Mouse (Mus musculus) hindbrain, embryonic 16.5 days (tissue): ENCODE data around the gene Thegl. TPM values are rescaled to one million over a fixed set of nuclear protein-coding genes. Genes with fewer than 3 reads are reported as not detected.
"Not testable (repeated sequence)": the region's sequence is repeated elsewhere in the genome, so short reads cannot be mapped to it uniquely, and the experiment has no call there.

Experiments
- ATAC-seq: fragments of 200-750 bp; cut with Nextera tagmentation; 2 replicates; pipeline ENCODE4 v1.8.0; 2017; ENCODE audit warnings: moderate TSS enrichment, moderate library complexity
- H3K27ac ChIP-seq: fragments of 300-500 bp; sonication (generic); 2 replicates; pipeline ENCODE4 v1.5.1; 2014; ENCODE audit warnings: low read depth, mild to moderate bottlenecking, control low read depth, low read length, moderate library complexity
- H3K27me3 ChIP-seq: fragments of 300-500 bp; sonication (generic); replicated peaks from 2 replicates; pipeline ENCODE4 v1.6.1; 2014; ENCODE audit warnings: low read length; ENCODE audit not compliant: control insufficient read depth, insufficient read depth
- H3K36me3 ChIP-seq: fragments of 300-500 bp; sonication (generic); 2 replicates; pipeline ENCODE4 v1.6.1; 2014; ENCODE audit warnings: mild to moderate bottlenecking, low read length, moderate library complexity, mixed read lengths; ENCODE audit not compliant: control insufficient read depth, insufficient read depth
- H3K4me1 ChIP-seq: fragments of 300-500 bp; sonication (generic); 2 replicates; pipeline ENCODE4 v1.6.1; 2014; ENCODE audit warnings: low read depth, low read length; ENCODE audit not compliant: control insufficient read depth, insufficient read depth
- H3K4me2 ChIP-seq: fragments of 300-500 bp; sonication (generic); 2 replicates; pipeline ENCODE4 v1.6.1; 2014; ENCODE audit warnings: mild to moderate bottlenecking, low read length, control low read depth, moderate library complexity
- H3K4me3 ChIP-seq: fragments of 300-500 bp; sonication (generic); 2 replicates; pipeline ENCODE4 v1.5.1; 2014; ENCODE audit warnings: mild to moderate bottlenecking, low read length, control low read depth, moderate library complexity
- H3K9ac ChIP-seq: fragments of 300-500 bp; sonication (generic); 2 replicates; pipeline ENCODE4 v1.6.1; 2014; ENCODE audit warnings: low read depth, mild to moderate bottlenecking, control low read depth, low read length, moderate library complexity
- H3K9me3 ChIP-seq: fragments of 300-500 bp; sonication (generic); 2 replicates; pipeline ENCODE4 v1.6.1; 2014; ENCODE audit warnings: mild to moderate bottlenecking, low read length, moderate library complexity; ENCODE audit not compliant: control insufficient read depth
- WGBS: fragments of 180-500 bp; shearing (Covaris S2); extraction: QIAGEN DNeasy Blood & Tissue Kit; methylation state at CpG from one replicate; pipeline ENCODE4 v1.1.7; 2014; 5-methylcytosine and 5-hydroxymethylcytosine counted together
- polyA plus RNA-seq: library from polyadenylated mRNA; unstranded; fragments of >200 nt; fragmentation: Nextera tagmentation; extraction: Ambion mirVana; gene quantifications from 2 replicates; pipeline ENCODE4 v1.2.1, GENCODE M21; 2015

Gene Thegl
- polyA plus RNA-seq, 1 experiment from 2014 or later, result 0.73 TPM

DNA sequence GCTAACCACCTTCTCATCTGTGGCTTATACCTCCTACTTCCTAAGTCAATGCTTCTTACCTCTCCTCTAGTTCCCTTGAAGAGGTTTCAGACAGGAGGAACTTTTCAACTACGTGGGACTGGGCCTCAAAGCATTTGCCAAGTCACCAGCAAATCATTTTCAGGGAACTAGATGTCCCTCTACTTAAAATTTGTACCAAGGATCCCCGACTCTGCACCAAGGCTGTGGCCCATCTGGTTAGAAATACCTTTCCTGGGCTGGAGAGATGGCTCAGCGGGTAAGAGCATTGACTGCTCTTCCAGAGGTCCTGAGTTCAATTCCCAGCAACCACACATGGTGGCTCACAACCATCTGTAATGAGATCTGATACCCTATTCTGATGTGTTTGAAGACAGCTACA lies 80.4 kb downstream of the Thegl start:
- not testable (repeated sequence) for H3K36me3 ChIP-seq, H3K27ac ChIP-seq, H3K9ac ChIP-seq, H3K4me2 ChIP-seq, H3K9me3 ChIP-seq, H3K27me3 ChIP-seq, H3K4me1 ChIP-seq, ATAC-seq, H3K4me3 ChIP-seq
- 94% methylated on average over 3 of the region's 3 CpGs for WGBS

DNA sequence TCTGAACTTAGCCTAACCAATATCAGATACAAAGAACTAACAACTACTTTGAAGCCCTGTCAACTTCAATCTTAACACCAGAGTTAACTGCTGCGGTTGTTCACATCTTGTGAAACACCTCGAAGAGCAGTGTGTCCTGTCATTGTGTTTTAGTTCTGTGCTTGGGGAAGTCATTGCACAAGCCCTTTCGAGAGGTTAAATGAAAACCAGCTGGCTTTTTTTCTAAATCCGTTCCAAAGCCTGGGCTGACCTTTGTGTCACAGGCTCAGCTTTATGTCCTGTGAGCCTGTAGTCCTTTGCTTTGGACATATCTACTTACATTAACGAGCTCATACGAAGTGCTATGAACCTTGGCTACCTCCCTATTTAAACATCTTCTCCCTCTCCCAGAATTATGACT lies 81.9 kb downstream of the Thegl start:
- Histone ChIP-seq H3K9ac (no peak overlapping the region), H3K27me3 (peaks cover 6% of the 10 kb centered on the region; the same call in 1 of the 2 replicates), H3K4me2 (no peak overlapping the region), H3K9me3 (no peaks in the 10 kb centered on the region), H3K4me1 (peaks cover 7% of the 10 kb centered on the region), H3K4me3 (no peak overlapping the region), H3K27ac (no peak overlapping the region), H3K36me3 (no peaks in the 10 kb centered on the region)
- no peak for ATAC-seq
- 61% methylated on average over 6 of the region's 6 CpGs for WGBS

DNA sequence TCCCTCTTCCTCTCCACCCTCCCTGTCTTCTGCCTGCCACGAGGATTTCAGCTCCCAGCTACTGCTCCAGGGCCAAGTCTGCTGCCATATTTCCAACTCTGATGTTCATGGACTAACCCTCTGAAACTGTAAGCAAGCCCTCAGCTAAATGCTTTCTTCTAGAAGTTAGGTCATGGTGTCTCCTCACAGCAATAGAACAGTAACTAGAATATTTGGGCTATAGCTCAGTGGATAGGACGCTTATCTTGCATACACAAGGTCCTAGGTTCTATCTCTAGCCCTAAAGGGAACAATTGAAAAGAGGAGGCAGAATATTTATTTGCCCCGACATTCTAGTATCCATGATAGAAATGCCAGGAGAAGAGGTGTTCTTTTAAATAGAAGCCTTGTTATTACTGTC lies 83.1 kb downstream of the Thegl start:
- peaks cover 7% of the 10 kb centered on the region for H3K4me1 ChIP-seq
- 75% methylated on average over 3 of the region's 3 CpGs for WGBS
- no peak overlapping the region for H3K4me3 ChIP-seq
- H3K36me3 ChIP-seq, result no peaks in the 10 kb centered on the region
- 0 out of 2 replicates have a peak, but pooled peaks cover 2% of the 10 kb centered on the region for H3K27me3 ChIP-seq
- H3K9ac ChIP-seq, result no peak overlapping the region
- H3K27ac ChIP-seq, result no peak overlapping the region
- no peak overlapping the region for H3K4me2 ChIP-seq
- no peaks in the 10 kb centered on the region for H3K9me3 ChIP-seq
- no peak for ATAC-seq

DNA sequence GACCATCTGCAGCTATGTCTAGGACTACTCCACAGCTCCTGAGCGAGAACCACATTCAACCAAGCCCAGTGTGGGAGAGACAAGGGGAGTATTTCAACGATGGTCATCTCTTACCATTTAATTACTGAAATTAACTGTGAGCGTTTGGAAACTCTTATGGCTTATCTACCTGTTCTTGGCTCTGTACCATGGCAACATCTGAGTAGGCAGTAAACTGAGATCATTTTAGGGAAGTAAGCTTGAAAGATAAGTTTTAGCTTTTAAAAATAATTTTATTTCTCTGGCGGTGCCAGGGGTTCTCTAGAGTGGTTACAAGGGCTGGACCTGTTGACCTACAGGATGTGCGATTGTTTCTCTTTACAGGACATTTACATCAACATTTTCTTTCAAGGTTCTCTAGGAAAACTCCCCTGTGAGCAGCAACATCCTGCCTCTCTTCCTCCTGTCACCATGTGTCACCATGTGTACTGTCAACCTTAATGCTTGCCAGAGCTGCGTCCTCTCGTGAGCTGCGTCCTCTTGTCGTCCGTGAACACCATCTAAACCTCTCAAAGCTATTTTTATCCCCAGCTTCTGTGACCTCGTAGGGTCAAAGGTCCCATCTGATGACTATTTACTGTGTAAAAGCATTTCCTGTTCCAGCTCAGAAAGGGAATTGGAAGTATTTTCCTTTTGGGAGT lies 83.6 kb downstream of the Thegl start:
- H3K9me3 ChIP-seq, result no peaks in the 10 kb centered on the region
- H3K27me3 ChIP-seq, result 0 out of 2 replicates have a peak, but pooled peaks cover 2% of the 10 kb centered on the region
- ATAC-seq, result no peak
- H3K36me3 ChIP-seq, result no peaks in the 10 kb centered on the region
- no peak overlapping the region for H3K4me2 ChIP-seq
- H3K4me1 ChIP-seq, result peaks cover 7% of the 10 kb centered on the region
- H3K27ac ChIP-seq, result no peak overlapping the region
- no peak overlapping the region for H3K4me3 ChIP-seq
- 78% methylated on average over 11 of the region's 11 CpGs for WGBS
- H3K9ac ChIP-seq, result no peak overlapping the region

DNA sequence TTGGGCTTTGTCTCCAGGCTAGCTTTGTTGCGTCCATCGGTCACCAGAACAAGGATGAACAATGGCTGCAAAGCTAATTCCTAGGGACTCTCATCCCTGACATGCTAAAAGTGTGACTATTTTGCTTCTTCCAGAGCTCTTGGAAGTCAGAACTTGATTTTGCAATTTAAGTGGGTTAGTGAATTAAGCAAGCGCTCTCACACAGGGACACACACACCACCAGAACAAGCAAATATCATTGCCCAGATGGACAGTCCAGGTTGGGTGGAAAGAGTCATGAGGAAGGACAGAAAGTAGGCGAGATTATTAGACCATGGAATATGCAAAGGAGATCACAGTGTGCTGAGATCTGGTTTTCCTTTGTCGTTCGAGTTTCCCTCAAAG lies 84.2 kb downstream of the Thegl start:
- Histone ChIP-seq H3K9ac (no peak overlapping the region), H3K4me2 (no peak overlapping the region), H3K36me3 (no peaks in the 10 kb centered on the region), H3K9me3 (no peaks in the 10 kb centered on the region), H3K27ac (no peak overlapping the region), H3K4me3 (no peak overlapping the region), H3K27me3 (0 out of 2 replicates have a peak, but pooled peaks cover 2% of the 10 kb centered on the region), H3K4me1 (peaks cover 7% of the 10 kb centered on the region)
- ATAC-seq, result no peak
- 87% methylated on average over 6 of the region's 6 CpGs for WGBS

DNA sequence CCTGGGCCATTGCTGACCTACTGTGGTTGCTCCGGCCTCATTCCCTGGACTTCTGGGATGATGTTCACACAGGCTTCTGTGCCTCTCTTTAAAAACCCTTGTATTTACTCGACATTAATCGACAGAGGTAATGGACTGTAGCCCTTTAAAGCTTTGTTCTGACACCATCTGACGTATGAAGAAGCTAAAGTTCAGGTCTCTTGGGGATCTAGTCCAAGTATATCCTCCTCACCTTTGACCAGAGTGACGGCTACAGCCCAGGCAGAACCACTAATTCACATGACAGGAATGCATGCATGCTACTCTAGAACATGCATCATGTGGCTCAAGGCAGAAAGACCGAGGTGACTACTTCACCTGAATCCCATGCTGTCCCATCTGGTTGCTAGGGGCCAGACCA lies 84.9 kb downstream of the Thegl start:
- no peak overlapping the region for H3K27ac ChIP-seq
- no peak overlapping the region for H3K9ac ChIP-seq
- H3K4me1 ChIP-seq, result no peaks in the 10 kb centered on the region; the same call in 1 of the 2 replicates
- H3K36me3 ChIP-seq, result no peaks in the 10 kb centered on the region
- H3K4me3 ChIP-seq, result no peak overlapping the region
- H3K27me3 ChIP-seq, result 0 out of 2 replicates have a peak, but pooled peaks cover 2% of the 10 kb centered on the region
- H3K4me2 ChIP-seq, result no peak overlapping the region
- H3K9me3 ChIP-seq, result no peaks in the 10 kb centered on the region
- ATAC-seq, result no peak
- WGBS, result 88% methylated on average over 6 of the region's 6 CpGs

DNA sequence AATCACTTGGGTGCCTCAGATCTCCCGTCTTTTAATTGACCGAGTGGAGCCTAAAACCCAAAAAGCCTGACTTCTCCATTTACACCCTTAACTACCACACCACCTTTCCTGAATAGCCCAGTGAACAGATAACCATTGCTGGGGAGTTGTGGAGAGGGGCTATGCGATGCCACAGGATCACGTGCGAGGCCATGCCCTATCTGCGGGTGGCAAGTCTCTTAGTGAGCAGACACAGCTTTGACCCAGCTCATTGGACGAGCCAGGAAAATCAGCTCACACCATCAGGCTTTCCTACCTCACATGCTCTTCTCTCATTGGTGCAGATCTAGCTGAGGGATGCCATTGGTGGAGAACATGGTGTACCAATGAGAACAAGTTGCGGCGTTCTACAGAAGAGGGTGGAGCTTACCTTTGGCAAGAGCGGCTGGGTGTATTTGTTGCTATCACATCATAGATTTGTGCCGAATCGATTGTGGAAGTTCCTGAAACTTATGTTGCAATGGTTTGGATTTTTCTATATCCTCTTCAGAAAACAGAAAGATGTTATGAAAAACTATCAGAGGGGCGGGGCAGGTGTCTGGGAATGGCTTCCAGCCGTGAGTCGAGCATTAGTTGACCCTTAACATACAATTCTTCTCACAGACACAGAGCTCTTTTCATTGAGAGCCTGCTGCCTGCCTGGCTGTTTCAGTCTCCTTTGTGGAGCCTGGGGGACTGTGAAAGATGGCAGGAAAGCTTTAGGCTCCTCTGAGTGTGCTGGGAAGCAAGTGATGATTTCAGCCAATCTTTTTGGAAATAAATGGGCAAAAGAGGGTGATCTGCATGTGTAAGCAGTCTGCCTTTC lies 86.9 kb downstream of the Thegl start:
- Histone ChIP-seq H3K27me3 (no peaks in the 10 kb centered on the region), H3K9ac (no peak overlapping the region), H3K4me1 (no peaks in the 10 kb centered on the region; the same call in 1 of the 2 replicates), H3K36me3 (no peaks in the 10 kb centered on the region), H3K27ac (no peak overlapping the region), H3K4me2 (no peak overlapping the region), H3K9me3 (no peaks in the 10 kb centered on the region), H3K4me3 (no peak overlapping the region)
- ATAC-seq, result peak; percentile 83; the same call in 1 of the 2 replicates
- WGBS, result 61% methylated on average over 15 of the region's 15 CpGs

DNA sequence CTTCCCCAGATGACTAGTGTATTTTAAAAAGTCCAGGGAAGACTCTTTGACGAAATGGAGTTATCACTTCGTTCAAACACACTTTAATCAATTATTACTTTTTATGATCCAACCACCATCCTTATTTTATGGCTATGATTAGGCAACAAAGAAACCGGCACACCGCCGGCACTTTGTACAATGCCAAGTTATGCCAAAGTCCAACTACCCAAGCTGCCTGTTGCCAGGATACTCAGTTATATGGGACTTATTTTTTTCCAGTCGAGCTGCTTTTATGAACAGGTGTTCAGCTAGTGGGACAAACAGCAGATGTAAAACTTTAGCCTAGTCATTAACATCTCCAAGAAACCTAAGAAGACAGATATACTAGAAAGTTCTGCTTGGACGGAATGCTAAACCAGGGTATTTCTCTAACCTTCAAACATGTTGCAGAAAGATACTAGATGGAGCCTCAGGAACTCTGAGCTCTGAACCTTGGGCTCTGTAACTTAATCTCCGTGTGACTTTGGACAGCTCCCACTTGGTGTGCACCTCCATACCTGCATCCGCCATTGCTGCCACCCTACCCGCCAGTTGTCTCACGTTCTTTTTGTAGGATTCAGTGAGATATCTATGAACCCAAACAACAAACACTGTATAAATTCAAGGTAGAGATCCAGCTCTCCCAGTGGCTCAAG lies 91.5 kb downstream of the Thegl start:
- Histone ChIP-seq H3K4me2 (no peak overlapping the region), H3K9me3 (no peaks in the 10 kb centered on the region), H3K27me3 (no peaks in the 10 kb centered on the region), H3K4me3 (no peak overlapping the region), H3K4me1 (no peaks in the 10 kb centered on the region), H3K36me3 (no peaks in the 10 kb centered on the region), H3K9ac (no peak overlapping the region), H3K27ac (no peak overlapping the region)
- WGBS, result 85% methylated on average over 11 of the region's 11 CpGs
- no peak for ATAC-seq

DNA sequence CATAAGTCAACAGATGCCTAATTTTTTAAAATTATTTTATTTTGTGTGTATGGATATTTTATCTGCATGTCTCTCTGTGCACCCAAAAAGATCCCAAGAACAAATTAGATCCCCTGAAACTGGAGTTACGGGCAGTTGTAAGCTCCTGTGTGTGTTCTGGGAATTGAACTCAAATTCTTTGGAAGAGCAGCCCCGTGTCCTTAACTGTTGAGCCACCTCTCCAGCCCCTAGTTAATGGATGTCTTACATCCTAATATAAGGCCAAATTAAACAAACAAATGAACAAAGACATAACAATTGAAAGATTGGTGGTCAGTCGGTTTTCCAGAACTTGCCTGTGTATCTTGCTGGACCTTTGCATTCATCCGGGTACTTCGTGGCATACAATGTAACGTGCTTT lies 93.0 kb downstream of the Thegl start:
- whole genome bisulfite sequencing, result 98% methylated on average over 6 of the region's 6 CpGs
- no peak for ATAC-seq
- no peak overlapping the region for H3K4me3 ChIP-seq
- H3K27ac ChIP-seq, result no peak overlapping the region
- no peaks in the 10 kb centered on the region for H3K9me3 ChIP-seq
- no peaks in the 10 kb centered on the region for H3K27me3 ChIP-seq
- H3K4me2 ChIP-seq, result no peak overlapping the region
- H3K36me3 ChIP-seq, result no peaks in the 10 kb centered on the region
- no peaks in the 10 kb centered on the region for H3K4me1 ChIP-seq
- no peak overlapping the region for H3K9ac ChIP-seq
